Mouse (Mus musculus): Measurements from ENCODE around the gene Cdca7l. TPM values are rescaled to one million over a fixed set of nuclear protein-coding genes. Genes with fewer than 3 reads are reported as not detected.

Gene Cdca7l
- polyA plus RNA-seq, 1 experiment from 2014 or later, result 41.6 TPM

DNA sequence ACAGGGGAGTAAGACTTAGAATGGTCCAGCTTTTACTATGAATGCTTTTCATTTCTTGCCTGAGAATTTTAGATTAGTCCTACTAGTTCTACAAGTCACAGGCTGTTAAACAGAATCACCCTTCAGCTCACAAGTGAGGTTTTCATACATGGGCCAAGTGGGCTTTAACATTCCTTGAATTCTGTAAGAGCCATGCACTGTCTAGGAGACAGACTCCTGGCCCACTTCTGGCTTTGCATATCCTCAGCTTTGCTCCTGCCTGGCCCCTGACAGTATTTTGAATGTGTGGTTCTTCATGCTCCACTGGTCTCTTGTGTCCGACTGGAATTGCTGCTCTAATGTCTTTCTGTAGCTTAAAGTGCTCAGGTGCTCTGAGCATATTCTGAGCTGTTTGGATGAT, 20.7 kb upstream of the Cdca7l start:
- 12% methylated on average over 1 of the region's 1 CpGs for WGBS

DNA sequence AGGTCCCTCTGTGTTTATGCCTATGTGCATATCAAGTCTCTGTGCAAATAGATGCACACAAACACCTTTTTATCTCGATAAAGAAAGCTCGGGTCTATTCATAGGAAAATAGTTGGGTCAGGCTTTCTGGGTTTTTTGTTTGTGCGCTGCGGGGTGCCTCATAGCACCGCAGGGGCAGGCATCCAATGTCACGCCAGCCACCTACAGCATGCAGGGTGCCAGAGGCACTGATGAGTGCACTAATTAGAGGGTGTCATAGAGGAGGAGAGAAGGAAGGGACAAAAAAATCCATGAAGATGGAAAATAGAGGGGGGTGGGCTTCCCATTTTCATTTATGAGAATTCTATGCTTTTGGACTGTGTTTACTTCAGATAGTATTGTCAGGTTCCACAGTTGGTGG, 17.5 kb upstream of the Cdca7l start:
- H3K36me3 ChIP-seq (replicated peaks), result no peaks in the 10 kb centered on the region
- no peak overlapping the region for H3K4me2 ChIP-seq
- H3K9me3 ChIP-seq, result no peaks in the 10 kb centered on the region
- H3K27ac ChIP-seq, result no peak overlapping the region
- no peak for ATAC-seq (ENCODE audit: low FRiP score)
- H3K4me1 ChIP-seq, result peaks cover 23% of the 10 kb centered on the region
- no peak overlapping the region for H3K9ac ChIP-seq
- no peak overlapping the region for H3K4me3 ChIP-seq (replicated peaks)
- peaks cover 23% of the 10 kb centered on the region for H3K27me3 ChIP-seq
- 12% methylated on average over 6 of the region's 6 CpGs for WGBS

More for the DNA sequence above, 20.7 kb upstream of the Cdca7l start:
- Histone ChIP-seq H3K36me3 (replicated peaks) (no peaks in the 10 kb centered on the region), H3K27ac (no peak overlapping the region), H3K4me3 (replicated peaks) (no peak overlapping the region), H3K9ac (no peak overlapping the region), H3K4me1 (peaks cover 13% of the 10 kb centered on the region), H3K27me3 (peaks cover 17% of the 10 kb centered on the region), H3K4me2 (no peak overlapping the region), H3K9me3 (no peaks in the 10 kb centered on the region)
- no peak for ATAC-seq (ENCODE audit: low FRiP score)

DNA sequence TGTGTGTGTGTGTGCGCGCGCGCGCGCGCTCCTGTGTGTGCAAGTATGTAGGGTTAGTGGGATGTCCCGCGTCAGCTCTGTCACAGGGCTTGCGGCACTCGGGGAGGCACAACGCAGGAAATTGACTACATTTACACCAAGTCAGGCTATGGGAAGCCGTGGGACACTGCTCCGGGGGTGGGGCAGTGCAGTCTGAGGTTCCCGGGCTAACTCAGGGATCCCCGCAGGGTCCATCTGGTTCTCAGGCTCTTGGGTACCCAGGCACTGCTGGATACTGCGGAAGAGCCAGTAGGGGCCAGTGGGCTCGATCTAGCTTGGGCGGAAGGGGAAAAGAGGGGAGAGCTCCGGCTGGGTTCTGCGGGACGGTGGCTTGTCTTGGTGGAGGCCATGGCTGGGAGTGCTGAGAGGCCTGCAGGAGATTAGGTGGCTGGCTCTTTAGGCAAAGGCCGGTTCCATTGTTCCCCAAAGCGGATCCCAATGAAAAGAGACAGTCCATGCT, 15.5 kb upstream of the Cdca7l start:
- peaks cover 23% of the 10 kb centered on the region for H3K27me3 ChIP-seq
- H3K27ac ChIP-seq, result no peak overlapping the region
- peak overlapping the region; percentile 26 for H3K4me3 ChIP-seq (replicated peaks)
- no peak overlapping the region for H3K9ac ChIP-seq
- H3K4me1 ChIP-seq, result peaks cover 22% of the 10 kb centered on the region
- no peaks in the 10 kb centered on the region for H3K36me3 ChIP-seq (replicated peaks)
- peak overlapping the region; percentile 51 for H3K4me2 ChIP-seq
- WGBS, result 11% methylated on average over 24 of the region's 24 CpGs
- peak; percentile 58 for ATAC-seq (ENCODE audit: low FRiP score)
- no peaks in the 10 kb centered on the region for H3K9me3 ChIP-seq

DNA sequence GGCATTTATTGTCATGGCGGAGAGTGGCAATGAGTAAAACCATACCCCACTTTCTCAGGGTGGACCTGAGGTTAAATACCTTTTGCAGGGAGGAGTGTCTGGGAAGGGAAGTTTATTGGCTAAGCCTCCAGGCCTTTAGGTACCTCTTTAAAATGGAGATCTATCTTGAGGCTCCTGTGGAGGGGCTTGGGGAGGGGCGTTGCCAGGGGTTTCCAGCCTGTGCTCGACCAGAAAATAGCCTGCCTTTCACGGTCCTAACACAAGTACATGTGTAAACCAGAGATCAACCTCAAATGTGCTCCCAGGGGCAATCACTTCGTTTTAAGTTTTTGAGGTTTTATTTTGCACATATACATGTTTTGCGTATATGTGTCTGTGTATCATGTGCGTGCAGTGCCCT, 15.1 kb upstream of the Cdca7l start:
- ATAC-seq (ENCODE audit: low FRiP score), result no peak
- no peaks in the 10 kb centered on the region for H3K36me3 ChIP-seq (replicated peaks)
- H3K27me3 ChIP-seq, result peaks cover 21% of the 10 kb centered on the region
- H3K27ac ChIP-seq, result no peak overlapping the region
- H3K9ac ChIP-seq, result no peak overlapping the region
- peaks cover 17% of the 10 kb centered on the region for H3K4me1 ChIP-seq
- peak overlapping the region; percentile 51 for H3K4me2 ChIP-seq
- 14% methylated on average over 7 of the region's 7 CpGs for WGBS
- H3K4me3 ChIP-seq (replicated peaks), result peak overlapping the region; percentile 26; the same call in 1 of the 2 replicates
- no peaks in the 10 kb centered on the region for H3K9me3 ChIP-seq

DNA sequence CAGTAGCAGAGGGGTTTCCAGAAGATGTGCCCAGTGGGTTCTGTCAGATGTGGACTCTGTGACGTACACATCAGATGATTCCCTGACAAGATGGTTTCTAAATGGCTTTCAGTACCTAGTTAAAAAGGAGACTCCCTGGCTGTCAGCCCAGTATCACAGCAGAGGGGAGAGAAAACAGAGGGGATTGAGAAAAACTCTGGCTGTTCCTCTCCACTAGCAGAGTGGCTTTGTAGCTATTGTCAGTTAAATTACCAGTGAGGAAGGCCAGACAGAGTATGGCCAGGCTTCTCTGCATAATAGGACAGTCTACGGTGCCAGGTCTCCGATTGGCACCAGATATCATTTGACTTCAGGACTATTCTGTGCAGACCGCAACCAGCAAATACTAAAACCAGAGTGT, 8.8 kb upstream of the Cdca7l start:
- Histone ChIP-seq H3K9ac (no peak overlapping the region), H3K9me3 (no peaks in the 10 kb centered on the region), H3K4me3 (replicated peaks) (no peak overlapping the region), H3K27me3 (no peaks in the 10 kb centered on the region), H3K27ac (no peak overlapping the region), H3K4me1 (no peaks in the 10 kb centered on the region), H3K4me2 (no peak overlapping the region), H3K36me3 (replicated peaks) (no peaks in the 10 kb centered on the region)
- WGBS, result 79% methylated on average over 4 of the region's 4 CpGs
- no peak for ATAC-seq (ENCODE audit: low FRiP score)

DNA sequence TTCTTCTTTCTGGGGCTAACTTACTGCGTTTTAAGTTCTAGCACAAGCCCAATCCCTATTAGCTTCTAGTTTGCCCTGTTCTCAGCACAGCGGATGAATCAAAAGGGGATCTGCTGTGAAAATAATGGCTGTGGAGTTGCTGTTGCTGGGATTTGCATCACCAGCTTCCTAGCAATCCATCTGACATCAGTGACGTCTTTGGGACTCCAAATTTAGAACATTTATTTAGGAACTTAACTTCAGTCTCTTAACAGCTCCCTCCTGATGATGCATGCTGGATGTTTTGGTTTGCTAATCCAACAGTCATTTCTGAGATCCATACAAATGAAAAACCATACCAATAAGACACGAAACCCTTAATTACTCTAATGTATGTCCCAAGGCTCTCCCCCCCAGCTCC, 1.5 kb downstream of the Cdca7l start:
- Histone ChIP-seq H3K4me1 (peaks cover 52% of the 10 kb centered on the region), H3K4me3 (replicated peaks) (no peak overlapping the region)
- WGBS, result 53% methylated on average over 4 of the region's 4 CpGs

DNA sequence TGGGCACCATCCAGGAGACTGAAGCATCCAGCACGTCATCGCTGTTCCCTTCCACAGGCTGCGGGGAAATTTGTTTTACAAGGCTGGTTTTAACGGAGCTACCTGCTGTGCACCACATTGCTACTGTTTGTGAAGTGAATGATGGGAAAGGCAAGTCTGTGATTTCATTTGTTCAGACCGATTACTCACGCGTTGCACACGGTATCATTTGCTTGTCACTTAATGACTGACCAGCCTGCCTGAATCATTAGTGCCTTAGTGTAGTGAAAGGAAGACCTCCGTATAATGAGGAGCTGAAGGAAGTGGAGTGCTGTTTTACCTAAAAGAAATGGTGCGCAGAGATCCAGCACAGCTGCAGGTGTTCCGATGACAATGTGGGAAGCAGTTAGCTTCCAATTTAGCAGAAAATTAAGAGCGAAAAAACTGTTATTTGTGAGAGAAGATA, 1.9 kb downstream of the Cdca7l start:
- Histone ChIP-seq H3K4me3 (replicated peaks) (peak overlapping the region; percentile 16; the same call in 1 of the 2 replicates), H3K9me3 (no peaks in the 10 kb centered on the region), H3K9ac (no peak overlapping the region), H3K4me1 (peaks cover 54% of the 10 kb centered on the region), H3K4me2 (peak overlapping the region; percentile 52), H3K27ac (peak overlapping the region; percentile 56), H3K27me3 (peaks cover 14% of the 10 kb centered on the region), H3K36me3 (replicated peaks) (no peaks in the 10 kb centered on the region)
- 7% methylated on average over 12 of the region's 12 CpGs for WGBS
- peak; percentile 70 for ATAC-seq (ENCODE audit: low FRiP score)

More for the DNA sequence above, 1.5 kb downstream of the Cdca7l start:
- Histone ChIP-seq H3K9ac (no peak overlapping the region), H3K4me2 (peak overlapping the region; percentile 52), H3K36me3 (replicated peaks) (no peaks in the 10 kb centered on the region), H3K27me3 (peaks cover 11% of the 10 kb centered on the region), H3K9me3 (no peaks in the 10 kb centered on the region), H3K27ac (0 out of 2 replicates have a peak overlapping the region, but pooled peaks have one; percentile 21)
- ATAC-seq (ENCODE audit: low FRiP score), result no peak

DNA sequence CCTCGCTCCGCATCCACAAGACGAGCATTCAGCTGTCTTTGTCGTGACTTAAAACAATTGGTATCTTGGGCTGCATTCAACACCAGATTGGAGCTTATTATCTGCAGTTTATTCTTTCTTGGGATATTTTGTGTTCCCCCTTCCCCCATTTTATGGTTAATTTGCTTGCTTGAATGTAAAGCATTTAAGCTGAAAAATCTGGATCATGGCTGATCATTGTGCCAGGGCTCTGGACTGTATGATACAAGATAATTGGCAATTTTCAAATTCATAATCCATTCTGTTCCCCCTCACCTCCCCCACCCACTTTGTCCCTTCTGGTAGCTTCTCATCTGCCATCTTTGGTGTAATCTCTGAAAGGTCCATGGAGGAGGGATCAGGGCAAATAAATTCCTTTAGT, 2.4 kb downstream of the Cdca7l start:
- peak; percentile 33 for ATAC-seq (ENCODE audit: low FRiP score)
- peak overlapping the region; percentile 52 for H3K4me2 ChIP-seq
- H3K4me1 ChIP-seq, result peaks cover 54% of the 10 kb centered on the region

DNA sequence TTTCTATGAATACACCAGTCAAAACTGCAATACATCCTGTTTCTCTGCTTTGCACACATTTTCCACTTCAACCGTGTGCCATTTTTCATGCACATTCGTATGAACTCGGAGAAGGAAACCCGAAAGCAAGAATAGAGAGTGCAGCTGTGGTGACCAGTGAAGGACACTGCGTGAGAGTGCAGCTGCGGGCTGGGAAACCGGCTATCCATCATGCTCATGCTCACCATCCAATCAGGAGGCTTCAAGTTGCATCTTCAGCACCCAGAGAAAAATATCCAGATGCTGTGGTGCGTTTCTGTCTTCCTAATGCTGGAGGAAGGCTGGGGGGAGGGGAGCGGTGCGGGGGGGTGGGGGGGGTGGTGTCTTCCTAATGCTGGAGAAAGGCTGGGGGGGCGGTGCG, 3.5 kb downstream of the Cdca7l start:
- H3K36me3 ChIP-seq (replicated peaks), result no peaks in the 10 kb centered on the region
- H3K9me3 ChIP-seq, result no peaks in the 10 kb centered on the region
- ATAC-seq (ENCODE audit: low FRiP score), result no peak
- 27% methylated on average over 10 of the region's 12 CpGs for WGBS
- peak overlapping the region; percentile 14 for H3K4me3 ChIP-seq (replicated peaks)
- peaks cover 54% of the 10 kb centered on the region for H3K4me1 ChIP-seq
- 0 out of 2 replicates have a peak overlapping the region, but pooled peaks have one; percentile 21 for H3K9ac ChIP-seq
- peaks cover 29% of the 10 kb centered on the region for H3K27me3 ChIP-seq
- no peak overlapping the region for H3K27ac ChIP-seq
- peak overlapping the region; percentile 52 for H3K4me2 ChIP-seq

More for the DNA sequence above, 2.4 kb downstream of the Cdca7l start:
- Histone ChIP-seq H3K27ac (peak overlapping the region; percentile 56), H3K4me3 (replicated peaks) (0 out of 2 replicates have a peak overlapping the region, but pooled peaks have one; percentile 16), H3K9me3 (no peaks in the 10 kb centered on the region), H3K9ac (no peak overlapping the region), H3K27me3 (peaks cover 17% of the 10 kb centered on the region), H3K36me3 (replicated peaks) (no peaks in the 10 kb centered on the region)
- WGBS, result 13% methylated on average over 4 of the region's 4 CpGs

DNA sequence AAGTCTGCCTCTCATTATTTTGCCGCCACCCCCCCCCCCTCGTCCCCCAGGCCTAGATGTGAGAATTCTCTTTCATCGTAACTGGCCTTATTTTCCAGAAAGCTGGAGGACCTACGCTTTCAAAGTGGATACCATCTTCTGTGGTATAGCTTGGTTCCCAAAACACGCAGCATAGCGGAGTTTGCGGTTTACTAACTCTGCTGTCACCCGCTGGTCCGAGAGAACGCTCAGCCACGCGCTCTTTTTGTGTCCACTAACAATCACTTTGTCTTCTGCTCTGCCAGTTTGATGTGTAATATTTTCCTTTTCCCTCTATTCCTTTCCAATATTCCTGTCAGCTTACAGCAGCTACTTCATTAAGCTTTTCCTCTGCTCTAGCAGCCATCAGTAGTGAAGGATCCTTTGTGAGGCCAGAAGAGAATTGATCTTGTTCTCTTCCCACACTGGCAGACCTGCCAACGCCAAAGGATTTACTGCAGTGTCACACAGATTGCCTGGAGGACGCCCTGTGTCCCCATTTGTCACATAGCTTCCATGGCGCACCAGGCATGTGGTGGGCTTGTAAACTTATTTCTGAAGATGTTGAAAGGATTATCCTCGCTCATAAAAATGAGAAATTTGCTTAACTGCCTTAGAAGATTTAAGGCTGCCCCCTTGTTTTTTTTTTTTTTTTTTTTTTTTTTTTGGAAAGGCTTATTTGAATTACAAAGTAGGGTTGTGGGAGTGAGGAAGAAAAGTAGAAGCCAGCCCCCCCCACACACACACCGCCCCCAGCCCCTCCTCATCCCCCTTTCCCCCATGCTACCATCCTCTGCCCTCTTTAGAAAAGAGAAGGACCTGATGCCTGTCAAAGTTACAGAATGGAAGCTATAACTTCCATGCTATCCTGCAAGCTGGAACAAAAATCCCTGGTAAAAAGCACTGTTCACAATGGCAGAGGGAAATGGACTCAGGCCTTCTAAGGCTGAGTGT, 4.6 kb downstream of the Cdca7l start:
- ATAC-seq (ENCODE audit: low FRiP score), result no peak
- peak overlapping the region; percentile 52 for H3K4me2 ChIP-seq
- H3K27me3 ChIP-seq, result peaks cover 37% of the 10 kb centered on the region
- peak overlapping the region; percentile 14 for H3K4me3 ChIP-seq (replicated peaks)
- WGBS, result 24% methylated on average over 16 of the region's 17 CpGs
- H3K4me1 ChIP-seq, result peaks cover 54% of the 10 kb centered on the region
- peak overlapping the region; percentile 51; the same call in 1 of the 2 replicates for H3K27ac ChIP-seq
- H3K36me3 ChIP-seq (replicated peaks), result no peaks in the 10 kb centered on the region
- peak overlapping the region; percentile 21; the same call in 1 of the 2 replicates for H3K9ac ChIP-seq
- no peaks in the 10 kb centered on the region for H3K9me3 ChIP-seq

DNA sequence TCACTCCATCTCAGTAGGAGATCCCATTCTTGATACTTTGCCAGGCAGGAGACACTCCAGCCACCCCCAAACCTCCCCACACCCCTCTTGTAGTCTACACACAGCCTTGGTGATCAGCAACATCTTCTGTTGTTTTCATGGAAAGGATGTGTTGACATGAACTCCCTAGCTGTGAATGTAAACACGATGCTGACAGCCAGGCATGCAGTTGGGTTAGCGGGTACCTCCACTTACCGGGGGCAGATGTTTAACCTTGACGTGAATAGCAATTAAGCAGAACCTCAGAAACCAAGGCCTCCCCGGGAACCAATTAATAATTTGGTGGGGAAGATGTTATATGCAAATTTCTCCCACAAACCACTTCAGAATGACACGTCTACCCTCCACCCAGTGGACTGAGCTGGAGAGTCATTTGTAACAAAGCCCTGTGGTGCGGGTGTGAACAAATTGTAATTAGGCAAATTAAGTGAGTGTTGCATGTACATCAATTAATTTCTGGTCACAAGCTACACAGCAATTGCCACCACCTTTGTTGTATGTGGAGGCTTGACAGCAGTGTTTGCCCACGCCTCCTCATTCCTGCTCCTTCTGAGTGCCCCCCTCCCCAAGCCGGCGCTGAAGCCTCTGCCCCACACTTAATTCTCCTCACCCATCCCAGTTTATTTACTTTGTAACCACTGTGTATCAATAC, 5.4 kb downstream of the Cdca7l start:
- Histone ChIP-seq H3K4me1 (peaks cover 54% of the 10 kb centered on the region), H3K9me3 (no peaks in the 10 kb centered on the region), H3K36me3 (replicated peaks) (no peaks in the 10 kb centered on the region), H3K4me3 (replicated peaks) (no peak overlapping the region), H3K9ac (no peak overlapping the region), H3K4me2 (peak overlapping the region; percentile 24; the same call in 1 of the 2 replicates), H3K27ac (peak overlapping the region; percentile 51), H3K27me3 (peaks cover 42% of the 10 kb centered on the region)
- ATAC-seq (ENCODE audit: low FRiP score), result peak; percentile 66
- 20% methylated on average over 10 of the region's 10 CpGs for WGBS

DNA sequence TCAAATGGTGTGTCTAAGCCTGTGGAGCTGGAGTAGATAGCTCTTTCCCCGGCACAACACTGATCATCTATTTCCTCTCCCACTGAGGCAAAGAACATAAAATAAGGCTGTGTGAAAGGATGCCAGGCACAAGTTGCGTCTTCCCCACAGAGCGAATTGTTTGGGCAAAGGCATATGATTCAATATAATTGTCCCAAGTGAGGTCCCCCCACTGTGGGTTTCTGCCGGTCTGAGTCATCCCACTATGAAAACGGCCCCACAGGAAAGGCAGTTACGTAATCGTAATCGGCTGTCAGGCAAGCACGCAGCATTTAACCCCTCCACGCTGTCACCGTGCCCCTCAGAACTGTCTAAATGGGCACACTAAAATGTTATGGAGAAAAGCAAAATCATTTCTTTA, 6.0 kb downstream of the Cdca7l start:
- H3K27ac ChIP-seq, result 0 out of 2 replicates have a peak overlapping the region, but pooled peaks have one; percentile 13
- no peak overlapping the region for H3K9ac ChIP-seq
- H3K4me2 ChIP-seq, result 0 out of 2 replicates have a peak overlapping the region, but pooled peaks have one; percentile 24
- H3K9me3 ChIP-seq, result no peaks in the 10 kb centered on the region
- peaks cover 42% of the 10 kb centered on the region for H3K27me3 ChIP-seq
- no peaks in the 10 kb centered on the region for H3K36me3 ChIP-seq (replicated peaks)
- no peak overlapping the region for H3K4me3 ChIP-seq (replicated peaks)
- ATAC-seq (ENCODE audit: low FRiP score), result no peak
- 43% methylated on average over 11 of the region's 11 CpGs for WGBS
- peaks cover 54% of the 10 kb centered on the region for H3K4me1 ChIP-seq
